Mouse (Mus musculus) gastrocnemius, adult 2 months (tissue): ENCODE data around the gene Ptprj. TPM values are rescaled to one million over a fixed set of nuclear protein-coding genes. Genes with fewer than 3 reads are reported as not detected.
A peak's percentile ranks its signal among the peaks of the same experiment; 100 is the strongest.
"Not testable (repeated sequence)": the region's sequence is repeated elsewhere in the genome, so short reads cannot be mapped to it uniquely, and the experiment has no call there.

Source experiments
- DNase-seq: peaks from one replicate; pipeline ENCODE4 v3.0.0; 2022
- H3K27ac ChIP-seq: fragments of 200-600 bp; 2 replicates; pipeline ENCODE4 v1.8.1; 2022; ENCODE audit warnings: mild to moderate bottlenecking
- H3K4me3 ChIP-seq: fragments of 200-600 bp; 2 replicates; pipeline ENCODE4 v1.8.1; 2022; ENCODE audit warnings: mild to moderate bottlenecking, moderate library complexity
- CTCF ChIP-seq: fragments of 200-600 bp; IDR thresholded peaks from 2 replicates; pipeline ENCODE4 v1.8.1; 2022; ENCODE audit warnings: antibody characterized with exemption, mild to moderate bottlenecking, moderate library complexity
- intact Hi-C: fragments of 180-260 bp; cut with DNase I; formaldehyde crosslinking; loops from one replicate; pipeline ENCODE4 v1.15.1; 2025
- total RNA-seq, 2 experiments: library from RNA; stranded (reverse); gene quantifications; 2 replicates each; pipeline ENCODE4 v1.2.3; 2021

Ptprj gene
- total RNA-seq, 2 experiments from 2014 or later: 2.1 to 4.2 TPM

DNA sequence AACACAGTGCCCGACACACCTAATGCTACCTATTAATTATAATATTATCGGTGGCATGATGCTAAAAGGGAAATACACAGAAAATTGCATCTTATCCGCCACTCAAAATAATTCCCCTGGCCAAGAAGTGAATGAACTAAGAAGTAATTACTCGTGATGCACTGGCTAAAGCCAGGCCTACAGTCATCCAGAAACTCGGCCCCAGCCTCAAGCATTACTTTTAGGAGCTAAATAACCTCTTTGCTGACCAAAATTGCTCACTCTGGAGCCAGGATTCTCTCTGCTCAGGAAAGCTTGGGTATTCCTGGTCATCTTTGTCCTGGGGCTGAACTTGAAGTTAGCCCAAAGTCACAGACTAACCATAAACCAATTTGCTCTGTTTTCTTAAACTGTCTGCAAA lies 4.7 kb downstream of the Ptprj start:
- Histone ChIP-seq H3K27ac (peak overlapping the region; percentile 24; the same call in 1 of the 2 replicates), H3K4me3 (no peak overlapping the region)
- intact Hi-C loops: loop anchor here (5.0 kb wide), 2 partner anchors 33 to 83 kb away; no protein-coding TSS in a partner anchor
- no peak for TF ChIP-seq CTCF
- DNase-seq: no peak

DNA sequence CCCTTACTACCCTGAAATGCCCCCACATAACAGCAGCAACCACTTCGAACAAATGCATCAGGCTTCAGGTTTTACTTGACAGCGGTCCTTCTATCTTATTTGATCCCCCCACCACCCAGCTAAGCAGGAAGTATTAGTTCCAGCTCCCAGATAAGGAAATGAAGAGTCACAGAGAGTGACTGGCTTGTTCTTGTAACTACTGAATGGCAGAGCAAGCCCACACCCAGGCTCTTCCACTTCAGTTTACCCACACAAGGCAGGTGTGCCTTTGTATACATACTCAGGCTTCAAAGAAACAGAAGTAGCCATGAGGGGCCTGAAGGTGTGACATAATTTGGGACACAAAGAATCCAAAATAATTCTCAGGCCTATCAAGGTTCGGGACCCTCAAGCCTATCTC lies 5.3 kb downstream of the Ptprj start:
- Histone ChIP-seq H3K27ac (peak overlapping the region; percentile 32; the same call in 1 of the 2 replicates), H3K4me3 (no peak overlapping the region)
- intact Hi-C loops: loop anchor here (5.0 kb wide), 2 partner anchors 33 to 83 kb away; no protein-coding TSS in a partner anchor
- TF ChIP-seq CTCF: no peak
- no peak for DNase-seq

DNA sequence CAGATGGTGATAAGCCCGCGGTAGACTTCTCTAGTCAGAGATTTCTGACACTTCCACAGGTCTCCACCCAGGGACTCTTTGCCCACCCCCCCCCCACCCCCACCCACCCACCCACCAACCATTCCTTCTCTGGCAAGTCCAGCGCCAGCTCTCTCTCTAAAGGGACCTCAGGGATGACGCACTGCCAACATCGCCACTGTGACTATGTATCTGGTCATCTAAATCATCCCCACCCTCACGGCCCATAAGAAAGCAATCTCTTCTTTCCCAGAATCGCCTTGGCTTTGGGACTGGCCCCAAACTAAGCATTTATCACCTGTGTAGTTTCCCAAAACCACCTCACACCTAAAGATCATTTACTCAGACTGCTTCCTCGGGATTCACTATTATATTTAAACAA lies 5.9 kb downstream of the Ptprj start:
- Histone ChIP-seq H3K4me3 (peak overlapping the region; percentile 64), H3K27ac (no peak overlapping the region; the same call in 1 of the 2 replicates)
- no peak for DNase-seq
- TF ChIP-seq CTCF: no peak
- intact Hi-C loops: no loop called here

GRCm38 (mm10) chr2:90573640-90574526 lies 6.6 kb downstream of the Ptprj start:
- peak; percentile 30 for DNase-seq
- no peak for TF ChIP-seq CTCF
- Histone ChIP-seq H3K27ac (peak overlapping the region; percentile 51; the same call in 1 of the 2 replicates), H3K4me3 (peak overlapping the region; percentile 64)
- intact Hi-C loops: no loop called here

DNA sequence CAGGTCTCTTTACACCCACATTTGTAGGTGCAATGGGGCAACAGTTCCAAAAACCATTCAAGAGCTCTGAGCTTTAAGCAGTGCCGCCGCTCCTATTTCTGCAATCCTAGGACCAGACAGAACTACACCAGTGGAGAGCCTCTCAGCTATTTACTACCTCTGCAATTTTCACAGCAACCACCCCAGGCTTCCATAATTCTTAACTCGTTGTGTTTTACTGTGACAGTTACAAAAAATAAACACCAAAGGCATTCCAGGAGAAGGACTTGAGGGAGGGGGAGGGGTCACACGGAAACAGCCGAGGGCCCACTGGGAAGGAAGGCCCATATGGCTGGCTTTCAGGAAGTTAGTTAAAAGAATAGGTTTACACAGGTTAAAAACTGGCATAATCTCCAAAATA lies 8.3 kb downstream of the Ptprj start:
- no peak overlapping the region for H3K27ac ChIP-seq
- no peak for DNase-seq
- intact Hi-C loops: no loop called here
- TF ChIP-seq CTCF: no peak
- H3K4me3 ChIP-seq: no peak overlapping the region

- H3K4me3 ChIP-seq, DNase-seq, intact Hi-C loops, H3K27ac ChIP-seq: not testable (repeated sequence)
Measured at GRCm38 (mm10) chr2:90571399-90571798, 9.0 kb downstream of the Ptprj start.

- no peak for TF ChIP-seq CTCF
- H3K4me3 ChIP-seq: no peak overlapping the region
- intact Hi-C loops: no loop called here
- DNase-seq: no peak
- no peak overlapping the region for H3K27ac ChIP-seq
Measured at GRCm38 (mm10) chr2:90570871-90571270, 9.6 kb downstream of the Ptprj start.

- peak overlapping the region; percentile 31; the same call in 1 of the 2 replicates for H3K27ac ChIP-seq
- no peak overlapping the region for H3K4me3 ChIP-seq
- intact Hi-C loops: no loop called here
- DNase-seq: no peak
- no peak for TF ChIP-seq CTCF
Measured at GRCm38 (mm10) chr2:90570216-90570615, 10.2 kb downstream of the Ptprj start.

DNA sequence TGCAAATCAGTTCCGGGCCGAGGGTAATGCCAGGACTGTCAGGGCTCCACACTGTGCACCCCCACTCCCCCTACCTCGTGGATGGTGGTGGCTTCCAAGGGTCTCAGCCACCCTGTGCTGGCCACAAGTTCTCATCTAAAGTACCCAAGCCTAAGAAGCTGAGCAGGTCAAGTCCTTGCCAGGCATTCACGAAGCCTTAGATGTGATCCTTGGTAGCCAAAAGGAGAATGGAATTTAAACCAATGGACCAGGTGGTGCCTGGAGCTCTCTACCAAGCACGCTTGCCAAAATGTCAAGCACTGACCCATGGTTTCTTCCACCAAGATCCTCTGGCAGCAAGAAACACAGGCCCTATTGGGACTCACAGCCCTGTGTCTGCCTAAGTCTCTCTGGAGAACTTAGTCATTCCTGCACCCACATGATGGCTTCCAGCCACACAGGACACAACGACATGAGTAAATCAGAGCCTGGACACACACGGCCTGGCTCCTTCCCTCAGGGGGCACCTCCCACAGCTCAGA lies 11.4 kb downstream of the Ptprj start:
- intact Hi-C loops: no loop called here
- 0 out of 2 replicates have a peak overlapping the region, but pooled peaks have one; percentile 6 for H3K27ac ChIP-seq
- DNase-seq: no peak
- H3K4me3 ChIP-seq: no peak overlapping the region
- TF ChIP-seq CTCF: no peak

- TF ChIP-seq CTCF: no peak
- no peak for DNase-seq
- H3K27ac ChIP-seq: no peak overlapping the region
- intact Hi-C loops: no loop called here
- no peak overlapping the region for H3K4me3 ChIP-seq
Measured at GRCm38 (mm10) chr2:90568091-90568490, 12.4 kb downstream of the Ptprj start.

DNA sequence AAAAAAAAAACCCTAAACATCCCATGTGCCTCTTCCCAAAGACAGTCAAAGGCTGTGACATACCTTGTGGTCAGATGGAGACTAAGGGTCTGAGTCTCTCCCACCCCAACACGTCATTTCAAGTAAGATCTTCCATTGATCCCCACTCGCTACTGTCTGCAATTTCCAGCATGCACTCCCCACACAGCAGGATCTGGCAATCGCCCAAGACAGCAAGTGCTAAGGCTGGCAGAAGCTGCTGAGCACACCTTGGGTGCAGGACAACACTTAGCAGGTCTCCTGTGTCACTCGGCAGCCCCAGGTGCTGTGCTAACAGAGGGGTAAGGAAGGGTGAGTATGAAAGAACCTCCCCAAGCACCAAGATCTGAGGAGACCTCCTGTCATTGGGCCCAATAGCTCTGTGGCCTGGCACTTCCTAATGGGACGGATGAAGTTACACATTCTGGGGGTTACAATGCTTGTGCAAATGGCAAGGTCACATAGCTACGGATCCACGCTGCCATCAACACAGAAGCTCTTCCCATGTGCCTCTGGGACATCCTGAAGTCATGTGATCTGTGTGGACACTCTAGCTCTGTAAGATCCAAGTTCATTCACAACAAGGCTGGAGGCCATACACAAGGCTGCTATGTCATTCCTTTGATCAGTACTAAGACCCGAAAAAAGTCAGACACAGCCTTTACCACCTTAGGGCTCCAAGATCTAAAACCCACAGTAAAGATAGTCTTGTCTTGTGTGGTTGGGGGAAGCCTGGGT lies 13.5 kb downstream of the Ptprj start:
- DNase-seq: no peak
- TF ChIP-seq CTCF: no peak
- Histone ChIP-seq H3K4me3 (no peak overlapping the region), H3K27ac (no peak overlapping the region)
- intact Hi-C loops: no loop called here

- DNase-seq: peak; percentile 71
- Histone ChIP-seq H3K4me3 (peak overlapping the region; percentile 43), H3K27ac (peak overlapping the region; percentile 56)
- no peak for TF ChIP-seq CTCF
- intact Hi-C loops: no loop called here
Measured at GRCm38 (mm10) chr2:90566046-90566445, 14.4 kb downstream of the Ptprj start.
